Mouse (Mus musculus) CH12.LX (cell line): ENCODE results near the gene Fcgr2b. TPM values are rescaled to one million over a fixed set of nuclear protein-coding genes. Genes with fewer than 3 reads are reported as not detected.
A peak's percentile ranks its signal among the peaks of the same experiment; 100 is the strongest.

ENCODE experiments used
- DNase-seq: peaks from one replicate; pipeline ENCODE4 v3.0.0-alpha.2; 2013; ENCODE audit errors: extremely low read depth
- H3K27ac ChIP-seq: 2 replicates; pipeline ENCODE4 v1.5.1; 2012; ENCODE audit warnings: low read depth, mild to moderate bottlenecking, control low read depth, moderate library complexity; ENCODE audit not compliant: insufficient read depth
- H3K27me3 ChIP-seq: replicated peaks from 2 replicates; pipeline ENCODE3; 2012; ENCODE audit warnings: inconsistent platforms
- H3K36me3 ChIP-seq, 2 experiments: replicated peaks in 1 of 2; 2 replicates each; pipeline versions ENCODE3 to v1.6.1; 2012; ENCODE audit warnings: inconsistent platforms in 1 of 2, low read length in 1 of 2, mild to moderate bottlenecking in 1 of 2, mixed read lengths in 1 of 2, moderate library complexity in 1 of 2; ENCODE audit not compliant: control insufficient read depth in 1 of 2, insufficient read depth in 1 of 2
- H3K4me1 ChIP-seq, 2 experiments: 2 replicates each; pipeline ENCODE4 v1.6.1; 2012; ENCODE audit warnings: inconsistent platforms in 1 of 2, moderate library complexity in 1 of 2; ENCODE audit not compliant: insufficient read depth in 2 of 2, control insufficient read depth in 1 of 2
- H3K4me2 ChIP-seq: 2 replicates; pipeline ENCODE4 v1.6.1; 2012; ENCODE audit warnings: low read depth, mild to moderate bottlenecking, control low read depth; ENCODE audit not compliant: poor library complexity, insufficient read depth, severe bottlenecking
- H3K4me3 ChIP-seq, 3 experiments: fragments of 150-350 bp in 1 of 3; sonication (generic) in 1 of 3; replicated peaks in 1 of 3; 2 replicates each; pipeline versions ENCODE3 to v1.5.1; 2011 to 2012; ENCODE audit warnings: low read depth in 2 of 3, low read length in 2 of 3, mild to moderate bottlenecking in 2 of 3, moderate library complexity in 2 of 3, control low read depth in 1 of 3, improper control_type of control experiment in 1 of 3, inconsistent platforms in 1 of 3, mixed read lengths in 1 of 3; ENCODE audit not compliant: poor library complexity in 1 of 3
- H3K79me2 ChIP-seq: replicated peaks from 2 replicates; pipeline ENCODE4 v1.6.1; 2012; ENCODE audit warnings: mild to moderate bottlenecking, moderate library complexity; ENCODE audit not compliant: control insufficient read depth, poor library complexity, insufficient read depth, severe bottlenecking; ENCODE audit errors: extremely low read depth
- H3K9ac ChIP-seq: 2 replicates; pipeline ENCODE4 v1.6.1; 2012; ENCODE audit warnings: low read depth, mild to moderate bottlenecking, control low read depth, moderate library complexity; ENCODE audit not compliant: insufficient read depth
- H3K9me3 ChIP-seq: replicated peaks from 2 replicates; pipeline ENCODE3; 2012; ENCODE audit warnings: low read length, inconsistent platforms, mixed read lengths
- BHLHE40 ChIP-seq: IDR thresholded peaks from 2 replicates; pipeline ENCODE4 v1.6.1; 2011; ENCODE audit warnings: mild to moderate bottlenecking, low read depth, low read length, improper control_type of control experiment
- CHD1 ChIP-seq: IDR thresholded peaks from 2 replicates; pipeline ENCODE4 v1.6.1; 2012; ENCODE audit warnings: low read depth, low read length, improper control_type of control experiment, inconsistent platforms
- CHD2 ChIP-seq: IDR thresholded peaks from 2 replicates; pipeline ENCODE4 v1.6.1; 2011; ENCODE audit warnings: low read length, improper control_type of control experiment
- CTCF ChIP-seq, 2 experiments: IDR thresholded peaks in 1 of 2; conservative IDR thresholded peaks in 1 of 2; 2 replicates each; pipeline ENCODE4 v1.5.1; 2011 to 2012; ENCODE audit warnings: low read depth in 2 of 2, low read length in 2 of 2, improper control_type of control experiment in 1 of 2, inconsistent platforms in 1 of 2, mild to moderate bottlenecking in 1 of 2, moderate library complexity in 1 of 2
- E2F4 ChIP-seq: IDR thresholded peaks from 2 replicates; pipeline ENCODE4 v1.6.1; 2011; ENCODE audit warnings: low read depth, low read length, improper control_type of control experiment; ENCODE audit not compliant: insufficient replicate concordance
- ELF1 ChIP-seq: IDR thresholded peaks from 2 replicates; pipeline ENCODE4 v1.6.1; 2014; ENCODE audit warnings: low read depth, mild to moderate bottlenecking, inconsistent platforms, low read length, improper control_type of control experiment
- EP300 ChIP-seq: IDR thresholded peaks from 2 replicates; pipeline ENCODE4 v1.6.1; 2011; ENCODE audit warnings: low read length, improper control_type of control experiment
- ETS1 ChIP-seq: conservative IDR thresholded peaks from 2 replicates; pipeline ENCODE4 v1.6.1; 2012; ENCODE audit warnings: low read depth, mild to moderate bottlenecking, inconsistent platforms, low read length, improper control_type of control experiment, moderate library complexity
- GABPA ChIP-seq: IDR thresholded peaks from 2 replicates; pipeline ENCODE4 v1.6.1; 2012; ENCODE audit warnings: low read depth, low read length, improper control_type of control experiment, inconsistent platforms; ENCODE audit not compliant: insufficient replicate concordance
- HCFC1 ChIP-seq: IDR thresholded peaks from 2 replicates; pipeline ENCODE4 v1.6.1; 2012; ENCODE audit warnings: low read depth, mild to moderate bottlenecking, inconsistent platforms, low read length, improper control_type of control experiment
- IRF4 ChIP-seq: IDR thresholded peaks from 2 replicates; pipeline ENCODE4 v1.6.1; 2014; ENCODE audit warnings: low read depth, mild to moderate bottlenecking, inconsistent platforms, low read length, improper control_type of control experiment
- JUN ChIP-seq: IDR thresholded peaks from 2 replicates; pipeline ENCODE4 v1.6.1; 2011; ENCODE audit warnings: low read depth, mild to moderate bottlenecking, low read length, improper control_type of control experiment, moderate library complexity; ENCODE audit not compliant: insufficient read depth
- JUND ChIP-seq: conservative IDR thresholded peaks from 2 replicates; pipeline ENCODE4 v1.6.1; 2011; ENCODE audit warnings: low read depth, low read length, improper control_type of control experiment
- MAFK ChIP-seq: IDR thresholded peaks from 2 replicates; pipeline ENCODE4 v1.6.1; 2011; ENCODE audit warnings: low read length, improper control_type of control experiment; ENCODE audit not compliant: insufficient replicate concordance
- MAX ChIP-seq: IDR thresholded peaks from 2 replicates; pipeline ENCODE4 v1.6.1; 2011; ENCODE audit warnings: low read length, improper control_type of control experiment
- MAZ ChIP-seq: IDR thresholded peaks from 2 replicates; pipeline ENCODE4 v1.6.1; 2012; ENCODE audit warnings: low read depth, mild to moderate bottlenecking, inconsistent platforms, low read length, improper control_type of control experiment, moderate library complexity
- MEF2A ChIP-seq: IDR thresholded peaks from 2 replicates; pipeline ENCODE4 v1.6.1; 2014; ENCODE audit warnings: low read depth, mild to moderate bottlenecking, inconsistent platforms, low read length, improper control_type of control experiment, borderline replicate concordance
- MXI1 ChIP-seq: IDR thresholded peaks from 2 replicates; pipeline ENCODE4 v1.6.1; 2011; ENCODE audit warnings: mild to moderate bottlenecking, low read depth, low read length, improper control_type of control experiment
- MYC ChIP-seq: IDR thresholded peaks from 2 replicates; pipeline ENCODE4 v1.6.1; 2011; ENCODE audit warnings: low read depth, mild to moderate bottlenecking, improper control_type of control experiment, low read length
- NRF1 ChIP-seq: IDR thresholded peaks from 2 replicates; pipeline ENCODE4 v1.6.1; 2014; ENCODE audit warnings: low read depth, mild to moderate bottlenecking, inconsistent platforms, low read length, improper control_type of control experiment, moderate library complexity
- PAX5 ChIP-seq: IDR thresholded peaks from 2 replicates; pipeline ENCODE4 v1.6.1; 2012; ENCODE audit warnings: low read length, inconsistent platforms, mixed read lengths
- POLR2A ChIP-seq: IDR thresholded peaks from 2 replicates; pipeline ENCODE4 v1.6.1; 2011; ENCODE audit warnings: low read depth, mild to moderate bottlenecking, improper control_type of control experiment, low read length
- RAD21 ChIP-seq: IDR thresholded peaks from 2 replicates; pipeline ENCODE4 v1.6.1; 2011; ENCODE audit warnings: low read depth, mild to moderate bottlenecking, low read length, improper control_type of control experiment, moderate library complexity
- SIN3A ChIP-seq: IDR thresholded peaks from 2 replicates; pipeline ENCODE4 v1.6.1; 2012; ENCODE audit warnings: low read length, improper control_type of control experiment, inconsistent platforms
- SMC3 ChIP-seq: IDR thresholded peaks from 2 replicates; pipeline ENCODE4 v1.6.1; 2011; ENCODE audit warnings: low read depth, low read length, improper control_type of control experiment
- TBP ChIP-seq: conservative IDR thresholded peaks from 2 replicates; pipeline ENCODE4 v1.6.1; 2011; ENCODE audit warnings: low read depth, low read length, improper control_type of control experiment
- TCF12 ChIP-seq: IDR thresholded peaks from 2 replicates; pipeline ENCODE4 v1.6.1; 2014; ENCODE audit warnings: low read depth, mild to moderate bottlenecking, inconsistent platforms, low read length, improper control_type of control experiment
- UBTF ChIP-seq: IDR thresholded peaks from 2 replicates; pipeline ENCODE4 v1.6.1; 2012; ENCODE audit warnings: low read depth, mild to moderate bottlenecking, inconsistent platforms, low read length, improper control_type of control experiment, moderate library complexity
- USF2 ChIP-seq: conservative IDR thresholded peaks from 2 replicates; pipeline ENCODE4 v1.6.1; 2011; ENCODE audit warnings: low read depth, low read length, improper control_type of control experiment
- ZC3H11A ChIP-seq: IDR thresholded peaks from 2 replicates; pipeline ENCODE4 v1.6.1; 2012; ENCODE audit warnings: low read depth, mild to moderate bottlenecking, inconsistent platforms, low read length, improper control_type of control experiment
- ZKSCAN1 ChIP-seq: IDR thresholded peaks from 2 replicates; pipeline ENCODE4 v1.6.1; 2012; ENCODE audit warnings: low read depth, inconsistent platforms, low read length, improper control_type of control experiment, borderline replicate concordance
- ZMIZ1 ChIP-seq: IDR thresholded peaks from 2 replicates; pipeline ENCODE4 v1.6.1; 2012; ENCODE audit warnings: low read depth, mild to moderate bottlenecking, inconsistent platforms, low read length, improper control_type of control experiment
- dilution Hi-C: fragments of 300-500 bp; cut with MboI; formaldehyde crosslinking; loops from 2 replicates; pipeline ENCODE4 v1.14.3; 2020; ENCODE audit warnings: low sequenced_read_pairs; ENCODE audit not compliant: extremely low pct_unique_long_range_greater_than_20kb, extremely low pct_ligation_motif_present
- in situ Hi-C: fragments of 300-500 bp; cut with MboI; formaldehyde crosslinking; loops from 3 replicates; pipeline ENCODE4 v1.14.3; 2019; ENCODE audit warnings: low sequenced_read_pairs, low pct_ligation_motif_present, low pct_unique_long_range_greater_than_20kb, mixed read lengths
- polyA plus RNA-seq: library from polyadenylated mRNA; unstranded; fragments of >175 nt; gene quantifications from 2 replicates; pipeline ENCODE4 v1.2.1, GENCODE M21; 2012; ENCODE audit warnings: low read depth; ENCODE audit not compliant: insufficient read length
- total RNA-seq, 2 experiments: library from RNA; depleted of rRNA; stranded (reverse); fragments of 300-350 nt in 1 of 2; fragments of >200 nt in 1 of 2; gene quantifications; 2 replicates each; pipeline ENCODE4 v1.2.3; 2012 to 2014

Fcgr2b gene
- total and polyA plus RNA-seq, 3 experiments: 20.2 to 44.3 (median 29.5) TPM

DNA sequence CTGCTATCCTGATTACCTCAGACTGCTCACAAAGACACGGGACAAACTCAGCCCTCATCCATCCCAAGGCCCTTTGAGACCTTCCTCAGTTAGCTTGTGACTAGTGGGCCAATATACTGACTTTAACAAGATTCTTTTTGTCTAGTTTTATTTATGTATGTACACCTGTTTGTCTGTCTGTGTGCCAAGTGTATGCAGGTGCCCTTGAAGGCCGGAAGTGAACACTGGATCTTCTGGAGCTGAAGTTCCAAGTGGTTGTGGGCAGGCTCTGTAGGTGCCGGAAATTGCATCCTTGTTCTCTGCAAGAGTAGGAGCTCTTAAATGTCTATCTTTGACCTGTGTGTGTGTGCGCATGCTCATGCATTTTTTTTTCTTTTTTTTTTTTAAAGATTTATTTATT is 47.1 kb downstream of the Fcgr2b start:
- TF ChIP-seq EP300: no peak
- TF ChIP-seq MYC: no peak
- TF ChIP-seq GABPA: no peak
- no peak for TF ChIP-seq CTCF (conservative IDR thresholded peaks at IDR 0.05 in 1 of 2, IDR thresholded peaks at IDR 0.05 in 1 of 2; ENCODE audit: low read depth in 2 of 2, low read length in 2 of 2)
- TF ChIP-seq MAFK: no peak
- no peak for TF ChIP-seq SMC3
- no peak for TF ChIP-seq POLR2A
- TF ChIP-seq UBTF: no peak
- H3K27me3 ChIP-seq: no peaks in the 10 kb centered on the region
- no peaks in the 10 kb centered on the region for H3K9me3 ChIP-seq
- in situ Hi-C loops (no loop called here), dilution Hi-C loops (no loop called here)
- H3K27ac ChIP-seq: peak overlapping the region; percentile 53; the same call in 1 of the 2 replicates
- H3K4me2 ChIP-seq: no peak overlapping the region
- DNase-seq: no peak
- peak overlapping the region; percentile 4; the same call in 1 of the 2 replicates for H3K9ac ChIP-seq
- no peak overlapping the region for H3K4me3 ChIP-seq
- no peaks in the 10 kb centered on the region; the same call in 1 of the 2 replicates for H3K79me2 ChIP-seq
- no peaks in the 10 kb centered on the region for H3K36me3 ChIP-seq
- peaks cover 16 to 78% of the 10 kb centered on the region in 2 experiments for H3K4me1 ChIP-seq

DNA sequence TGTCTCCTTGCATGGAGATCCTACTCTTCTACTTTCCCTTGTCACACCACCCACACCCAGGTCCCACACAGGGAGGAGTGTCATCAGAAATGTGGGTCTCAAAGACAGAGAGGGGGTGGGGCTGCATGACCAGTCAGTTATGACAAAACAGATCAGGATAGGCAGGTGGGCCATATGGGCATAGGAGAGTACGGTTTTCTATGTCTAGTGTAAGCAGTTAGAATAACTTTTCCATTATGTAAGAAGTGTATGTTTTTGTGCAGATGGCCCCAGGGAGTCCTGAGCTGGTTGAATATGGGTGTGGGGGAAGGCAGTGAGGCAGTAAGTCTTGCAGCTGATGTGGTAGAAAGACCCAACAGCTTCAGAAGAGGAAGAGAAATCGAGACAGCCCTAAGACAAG is 47.9 kb downstream of the Fcgr2b start:
- H3K27me3 ChIP-seq: no peaks in the 10 kb centered on the region
- no peaks in the 10 kb centered on the region for H3K9me3 ChIP-seq
- peak overlapping the region; percentile 4 for H3K9ac ChIP-seq
- dilution Hi-C loops (no loop called here), in situ Hi-C loops (no loop called here)
- peak overlapping the region; percentile 80 for H3K27ac ChIP-seq
- TF ChIP-seq ZC3H11A: no peak
- TF ChIP-seq MXI1: no peak
- no peak for TF ChIP-seq ZKSCAN1
- peak; percentile 39; the same call in 1 of the 2 replicates for TF ChIP-seq BHLHE40
- TF ChIP-seq MEF2A: peak; percentile 14; the same call in 1 of the 2 replicates
- 0 out of 2 replicates have a peak, but pooled peaks have one; percentile 51 for TF ChIP-seq TBP
- no peak for TF ChIP-seq CTCF (conservative IDR thresholded peaks at IDR 0.05 in 1 of 2, IDR thresholded peaks at IDR 0.05 in 1 of 2; ENCODE audit: low read depth in 2 of 2, low read length in 2 of 2)
- TF ChIP-seq SIN3A: no peak
- peak; percentile 55 for TF ChIP-seq JUND
- no peak for TF ChIP-seq RAD21
- peak; percentile 25; the same call in 1 of the 2 replicates for TF ChIP-seq CHD2
- TF ChIP-seq MAZ: no peak
- no peak for TF ChIP-seq SMC3
- no peak for TF ChIP-seq UBTF
- no peak for TF ChIP-seq CHD1
- TF ChIP-seq PAX5: no peak
- no peak for TF ChIP-seq MAFK
- peak; percentile 87 for TF ChIP-seq ETS1
- TF ChIP-seq ELF1: no peak
- TF ChIP-seq ZMIZ1: no peak
- peak; percentile 61 for TF ChIP-seq EP300
- TF ChIP-seq MAX: no peak
- TF ChIP-seq MYC: peak; percentile 61; the same call in 1 of the 2 replicates
- no peak for TF ChIP-seq NRF1
- no peak for TF ChIP-seq E2F4
- no peak for TF ChIP-seq GABPA
- no peak for TF ChIP-seq HCFC1
- TF ChIP-seq TCF12: peak; percentile 65; the same call in 1 of the 2 replicates
- TF ChIP-seq JUN: no peak
- no peak for TF ChIP-seq USF2
- TF ChIP-seq IRF4: peak; percentile 44; the same call in 1 of the 2 replicates
- peaks cover 16 to 79% of the 10 kb centered on the region in 2 experiments for H3K4me1 ChIP-seq
- no peaks in the 10 kb centered on the region for H3K36me3 ChIP-seq
- peak; percentile 75 for DNase-seq
- no peak overlapping the region for H3K4me3 ChIP-seq
- H3K4me2 ChIP-seq: peak overlapping the region; percentile 83
- H3K79me2 ChIP-seq: no peaks in the 10 kb centered on the region; the same call in 1 of the 2 replicates
